Mouse (Mus musculus) adrenal gland, postnatal 10 days (tissue): Measurements from ENCODE around the gene Wdfy4. TPM values are rescaled to one million over a fixed set of nuclear protein-coding genes. Genes with fewer than 3 reads are reported as not detected.

Experiments
- DNase-seq: peaks from one replicate; pipeline ENCODE4 v3.0.0; 2021; ENCODE audit warnings: mixed read lengths
- long read RNA-seq, 2 experiments: library from polyadenylated mRNA; stranded (forward); transcript quantifications; one replicate each; pipeline ENCODE4 v2.0.0; 2021
- total RNA-seq, 2 experiments: library from RNA; stranded (reverse); gene quantifications; 2 replicates each; pipeline ENCODE4 v1.2.3; 2021

Gene Wdfy4
- 1 to 10 TPM; 5.4 to 6.5 TPM for total RNA-seq
- long read RNA-seq, experiment 1, partial matches to known transcripts: 2 of 3 reads
- long read RNA-seq, experiment 1, other reads (novel, unspliced or antisense): 1 of 3 reads
- long read RNA-seq, experiment 2: 0 reads

DNA sequence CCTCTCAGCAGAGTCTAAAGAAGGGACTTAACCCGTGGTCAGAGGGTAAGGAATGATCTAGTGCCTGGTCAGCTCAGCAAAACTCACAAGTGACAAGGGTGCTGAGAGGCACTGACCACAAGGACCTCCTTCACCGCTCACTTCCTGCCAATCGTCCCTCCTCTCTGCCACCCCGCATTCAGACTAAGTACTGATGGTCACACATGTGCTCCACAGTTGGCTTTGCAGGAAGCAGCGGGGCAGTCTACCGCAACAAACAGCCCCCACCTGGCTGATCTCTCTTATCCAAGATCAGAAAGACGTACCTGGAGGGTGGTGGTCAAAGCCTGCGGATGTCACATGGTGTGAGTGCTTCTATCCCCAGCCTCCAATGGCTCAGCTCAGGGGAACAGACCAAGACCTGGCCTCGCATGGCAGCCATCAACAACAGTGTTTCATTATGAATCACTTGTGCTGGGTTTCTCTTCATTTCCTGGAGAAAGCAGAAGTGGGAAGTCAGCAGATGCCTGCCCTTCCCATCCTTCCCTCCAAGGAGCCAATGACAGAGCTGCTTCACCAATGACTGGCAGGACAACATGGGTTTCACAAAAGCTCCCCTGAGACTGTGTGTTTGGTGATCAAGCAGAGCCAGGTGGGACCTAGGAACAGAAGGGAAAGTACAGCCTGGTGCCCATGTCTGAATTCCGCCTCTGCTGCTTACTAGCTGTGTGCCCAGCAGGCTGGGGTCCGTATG lies at the start of gene Wdfy4:
Gene Wdfy4 (minus strand): TSS at position 441 of the 733 bp plus-strand sequence.
- no peak for DNase-seq

DNA sequence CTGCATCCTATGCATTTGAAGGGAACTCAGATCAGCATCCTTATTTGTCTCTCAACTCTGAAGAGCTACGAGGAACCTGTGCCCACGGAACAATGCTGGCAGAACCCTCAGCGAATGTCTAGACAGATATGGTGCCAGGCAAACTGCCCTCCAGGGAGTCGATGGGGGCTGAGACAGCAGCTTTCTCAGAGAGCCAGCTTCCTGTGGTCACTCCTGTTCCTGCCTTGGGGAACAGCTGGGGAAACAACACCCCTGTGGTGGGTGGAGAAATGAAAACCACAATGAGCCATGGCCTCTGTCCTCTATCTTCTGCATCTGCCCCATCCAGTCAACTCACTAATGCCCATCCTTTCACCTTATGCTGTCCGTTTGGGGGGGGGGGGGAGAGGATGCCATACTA lies 46.7 kb upstream of the Wdfy4 start:
- DNase-seq: no peak

DNA sequence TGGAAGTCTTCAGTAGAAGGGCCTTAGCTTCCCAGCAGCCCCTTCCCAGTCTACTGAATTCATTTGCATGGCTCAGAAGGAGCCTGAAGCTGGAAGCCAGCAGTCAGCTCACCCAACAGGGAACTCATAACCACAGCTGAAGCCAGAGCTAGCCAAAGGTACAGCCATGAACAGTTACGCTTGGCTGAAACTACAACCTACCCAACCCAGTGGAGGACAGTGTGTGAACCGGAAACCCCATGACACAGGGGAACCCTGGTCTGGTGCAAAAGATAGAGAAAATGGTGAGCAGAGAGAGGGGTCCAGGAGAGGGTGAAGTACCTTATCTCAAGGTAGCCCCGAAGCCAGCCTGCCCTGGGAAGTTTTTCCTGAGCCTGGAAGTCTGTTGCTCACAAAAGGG lies 46.0 kb upstream of the Wdfy4 start:
- no peak for DNase-seq

DNA sequence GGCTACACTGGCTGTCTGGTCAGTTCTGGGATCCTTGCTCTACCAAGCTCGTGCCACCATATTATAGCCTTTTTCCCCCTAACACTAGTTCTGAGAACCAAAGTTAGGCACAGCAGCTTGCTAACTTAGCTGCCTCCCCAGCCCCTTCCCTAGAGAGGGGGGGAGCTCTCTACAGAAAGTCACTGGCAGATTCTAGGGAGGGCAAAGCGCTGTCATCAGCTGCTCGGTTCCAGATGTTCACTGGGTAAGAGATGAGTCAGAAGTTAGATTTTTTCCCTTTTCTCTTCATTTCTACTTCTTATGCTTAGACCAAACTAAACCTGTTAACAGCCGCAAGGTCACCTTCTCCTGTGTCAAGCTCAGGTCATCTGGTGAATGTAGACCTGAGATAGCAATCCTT lies 45.4 kb upstream of the Wdfy4 start:
- no peak for DNase-seq

DNA sequence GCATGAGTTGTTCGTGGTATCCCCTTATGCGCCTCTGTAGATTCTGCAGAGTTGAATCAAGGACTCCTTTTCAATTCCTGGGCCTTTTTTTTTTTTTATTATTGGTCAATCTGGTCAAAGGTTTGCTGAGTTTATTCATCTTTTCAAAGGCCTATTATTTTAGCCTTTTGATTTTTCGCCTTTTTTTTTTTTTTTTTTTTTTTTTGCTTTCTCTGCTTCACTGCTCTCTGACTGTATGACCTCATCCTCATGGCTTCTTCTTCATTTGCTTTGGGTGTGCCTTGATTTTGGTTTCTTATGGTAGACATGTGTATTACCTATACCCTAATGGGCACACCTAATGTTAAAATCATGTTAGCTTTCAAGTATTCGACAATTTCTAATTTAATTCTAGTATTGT lies 39.9 kb upstream of the Wdfy4 start:
- no peak for DNase-seq

DNA sequence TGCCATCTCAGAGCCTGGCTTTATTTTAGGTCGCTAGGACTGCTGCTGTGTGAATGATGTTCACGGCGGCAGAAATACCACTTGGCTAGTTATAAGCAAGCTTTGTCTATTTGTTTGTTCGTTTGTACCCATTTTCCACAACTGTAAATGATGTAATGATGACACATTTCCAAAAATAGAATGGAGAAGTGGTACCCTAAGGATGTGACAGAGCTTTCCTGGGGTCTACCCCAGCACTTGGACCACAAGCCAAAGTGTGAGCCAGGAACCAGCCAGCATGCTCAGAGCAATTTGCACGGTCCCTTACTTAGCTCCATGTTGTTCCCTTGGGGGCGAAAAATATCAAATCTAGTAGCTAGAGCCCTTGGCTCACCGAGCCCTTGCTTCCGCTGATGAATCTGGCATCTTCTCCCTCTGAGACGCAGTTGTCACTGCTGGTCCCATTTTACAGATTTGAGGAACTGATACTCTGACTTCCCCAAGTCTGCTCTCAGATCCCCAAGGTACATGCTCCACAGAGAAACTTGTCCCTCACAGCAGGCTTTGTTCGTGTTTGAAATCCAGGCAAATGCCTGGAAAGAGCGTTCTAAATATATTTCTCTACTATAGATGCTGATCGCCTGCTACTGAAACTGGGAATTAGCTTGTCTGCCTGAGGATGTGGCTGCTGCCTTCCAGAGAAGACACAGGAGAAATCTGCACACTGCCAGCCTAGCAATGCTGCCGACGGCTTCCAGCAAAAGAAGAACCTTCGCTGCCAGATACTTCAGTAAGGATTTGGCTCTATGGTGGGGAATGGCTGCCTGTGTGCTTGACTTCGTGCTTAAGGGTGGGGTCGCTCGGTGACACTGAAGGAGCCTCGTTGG lies 31.3 kb upstream of the Wdfy4 start:
- no peak for DNase-seq

DNA sequence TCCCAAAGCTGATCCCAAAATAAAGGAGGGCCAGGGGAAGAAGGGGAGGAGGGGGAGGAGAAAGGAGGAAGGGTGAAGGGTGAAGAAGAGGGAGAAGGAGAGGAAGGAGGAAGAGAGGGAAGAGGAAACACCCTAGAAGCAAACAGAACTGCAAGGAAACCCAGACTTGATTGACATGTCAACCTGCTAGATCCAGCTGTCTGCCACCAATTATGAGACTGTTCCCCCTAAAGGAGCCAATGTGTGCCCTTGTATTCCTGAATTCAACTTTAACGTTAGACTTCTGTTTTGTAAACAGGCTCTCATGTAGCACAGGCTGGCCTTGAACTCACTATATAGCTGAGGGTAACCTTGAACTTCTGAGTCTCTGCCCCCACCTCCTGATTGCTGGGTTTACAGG lies 29.9 kb upstream of the Wdfy4 start:
- DNase-seq: no peak

DNA sequence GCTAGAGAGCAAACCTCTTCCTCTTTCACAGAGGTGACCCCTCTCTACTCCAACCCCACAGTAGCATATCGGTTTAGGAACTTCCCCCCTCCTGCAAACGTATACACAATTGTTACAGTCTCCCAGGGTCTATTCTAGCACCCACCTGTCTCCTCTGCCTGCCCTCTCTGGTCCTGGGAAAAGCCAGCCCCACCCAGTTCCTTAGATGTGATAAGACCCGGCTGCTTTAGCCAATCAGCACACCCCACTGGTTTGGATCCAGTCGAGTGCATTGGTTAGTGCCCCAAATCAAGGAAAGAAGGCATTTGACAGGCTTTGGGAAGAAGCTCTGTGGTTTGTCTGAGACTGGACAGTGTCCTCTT lies 29.4 kb upstream of the Wdfy4 start:
- no peak for DNase-seq

DNA sequence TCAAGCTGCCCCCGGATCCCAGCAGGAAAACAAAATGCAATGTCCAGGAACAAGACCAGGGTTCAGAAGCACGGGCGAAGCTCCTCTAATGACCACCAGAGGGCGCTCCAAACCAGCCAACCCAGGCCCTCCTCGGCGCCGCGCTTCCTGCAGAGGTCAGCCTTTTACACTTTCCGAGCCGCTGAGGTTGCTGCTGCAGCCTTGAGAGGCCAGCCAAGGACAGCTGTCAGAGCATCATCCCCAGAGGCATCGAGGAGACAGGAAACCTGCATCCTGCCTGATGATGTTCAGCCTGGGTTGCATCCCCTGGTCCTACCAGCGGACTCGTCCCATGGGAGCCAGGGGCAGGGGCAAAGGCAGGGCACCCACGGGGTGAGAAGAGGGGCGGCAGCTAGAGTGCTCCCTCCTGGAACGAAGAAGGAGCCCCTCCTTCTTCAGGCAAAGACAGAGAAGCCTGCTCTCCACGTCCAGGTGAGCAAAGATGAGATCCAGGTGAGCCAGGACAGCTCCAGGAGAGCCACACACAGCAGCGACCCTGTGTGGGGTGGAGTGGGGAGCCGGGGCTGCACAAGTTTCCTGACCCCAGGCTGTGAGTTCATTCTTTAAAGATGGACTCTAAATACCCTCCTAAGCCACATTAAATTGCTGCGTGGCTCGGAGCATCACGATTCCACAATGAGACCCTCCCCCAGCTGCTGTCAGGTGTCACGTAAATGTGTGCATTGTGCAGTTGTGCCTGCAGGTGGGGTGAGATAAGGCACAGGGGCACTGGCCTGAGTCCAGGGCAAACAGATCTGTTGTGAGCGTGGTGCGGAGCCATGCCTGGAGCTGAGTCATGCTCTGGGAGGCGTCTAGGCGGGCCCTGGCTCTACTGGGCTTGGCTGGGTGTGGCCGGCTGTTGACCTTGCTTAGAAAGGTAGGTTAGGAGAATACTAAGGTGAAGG lies 28.8 kb upstream of the Wdfy4 start, which contains the start of gene Arhgap22:
Gene Arhgap22 (plus strand): TSS at position 204 of the 944 bp plus-strand sequence.
- peak; percentile 92 for DNase-seq

DNA sequence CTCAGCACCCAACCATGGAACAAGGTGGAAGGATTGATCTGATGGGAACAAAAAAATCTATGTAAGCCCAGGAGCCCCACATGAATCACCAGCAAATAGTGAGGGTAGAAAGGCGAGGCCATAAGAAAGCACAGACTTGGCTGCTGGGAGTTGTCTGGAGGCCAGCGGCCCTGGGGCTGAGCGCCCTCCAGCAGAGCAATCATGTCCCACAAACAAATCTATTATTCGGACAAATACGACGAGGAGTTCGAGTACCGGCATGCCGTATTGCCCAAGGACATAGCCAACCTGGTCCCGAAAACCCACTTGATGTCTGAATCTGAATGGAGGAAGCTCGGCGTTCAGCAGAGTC lies 27.6 kb upstream of the Wdfy4 start:
- no peak for DNase-seq

DNA sequence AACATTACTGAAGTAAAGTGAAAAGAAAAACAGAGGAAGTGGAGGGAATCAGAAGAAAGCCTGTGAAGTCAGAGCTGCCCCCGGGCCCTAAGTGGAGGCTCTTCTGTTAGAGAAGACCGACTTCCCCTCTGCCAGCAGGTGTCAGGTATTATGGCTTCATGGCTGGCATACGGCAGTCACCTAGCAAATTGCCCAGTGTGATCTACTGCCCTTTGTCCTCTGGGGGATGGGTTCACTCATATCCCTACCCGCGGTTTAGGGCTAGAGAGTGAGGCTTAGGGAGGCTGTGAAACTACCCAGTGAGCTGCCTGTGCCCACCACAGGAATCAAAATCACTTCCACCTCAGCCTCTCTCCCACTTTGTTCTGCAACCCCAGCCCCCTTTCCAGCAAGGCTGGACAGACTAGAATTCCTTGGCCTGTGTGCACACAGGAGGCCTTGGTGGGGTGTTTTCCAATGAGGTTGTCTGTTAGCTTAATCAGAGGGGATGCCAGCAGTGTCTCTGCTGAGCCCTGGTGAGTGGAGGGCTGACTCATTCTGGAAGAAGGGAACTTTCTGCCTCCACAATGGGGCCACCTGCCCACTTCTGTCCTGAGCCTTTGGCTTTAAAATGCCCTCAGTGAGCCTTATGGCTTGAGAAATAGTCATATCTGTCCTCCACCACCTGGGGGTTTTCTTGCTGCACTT lies 27.1 kb upstream of the Wdfy4 start:
- no peak for DNase-seq

DNA sequence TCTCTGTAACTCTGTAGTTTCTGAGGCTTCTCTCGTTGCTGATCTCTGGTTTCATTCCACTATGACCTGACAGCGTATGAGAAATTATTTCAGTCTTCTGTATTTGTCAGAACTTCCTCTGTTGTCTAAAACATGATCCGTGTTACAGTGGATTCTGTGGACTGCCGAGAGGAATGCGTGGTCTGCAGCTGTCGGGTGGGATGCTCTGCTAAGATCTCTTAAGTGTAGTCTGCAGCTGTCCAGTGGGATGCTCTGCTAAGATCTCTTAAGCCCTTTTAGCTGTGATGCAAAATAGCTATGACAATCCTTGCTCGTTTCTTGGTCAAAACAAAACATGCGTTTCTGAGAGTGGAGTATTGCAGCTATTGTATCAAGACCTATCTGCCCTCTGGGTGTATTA lies 25.5 kb upstream of the Wdfy4 start:
- no peak for DNase-seq

DNA sequence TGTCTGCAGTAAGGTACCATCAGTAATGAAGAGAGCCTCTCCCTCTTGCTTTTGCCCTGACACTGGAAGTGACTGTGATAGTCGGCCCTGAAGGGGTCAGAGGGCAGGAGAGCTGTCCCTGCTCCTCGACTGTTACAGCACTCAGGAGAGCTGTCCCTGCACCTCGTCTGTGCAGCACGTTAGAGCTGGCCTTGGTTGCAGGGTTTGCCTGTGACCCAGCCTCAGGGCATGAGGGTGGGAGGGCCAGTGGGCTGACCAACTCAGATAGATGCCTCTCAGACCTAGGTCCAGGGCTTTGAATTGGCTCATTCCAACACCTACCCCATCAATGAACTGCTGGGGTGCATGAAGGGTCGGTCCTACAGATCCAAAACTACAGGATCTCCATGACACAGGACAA lies 23.0 kb upstream of the Wdfy4 start:
- no peak for DNase-seq

DNA sequence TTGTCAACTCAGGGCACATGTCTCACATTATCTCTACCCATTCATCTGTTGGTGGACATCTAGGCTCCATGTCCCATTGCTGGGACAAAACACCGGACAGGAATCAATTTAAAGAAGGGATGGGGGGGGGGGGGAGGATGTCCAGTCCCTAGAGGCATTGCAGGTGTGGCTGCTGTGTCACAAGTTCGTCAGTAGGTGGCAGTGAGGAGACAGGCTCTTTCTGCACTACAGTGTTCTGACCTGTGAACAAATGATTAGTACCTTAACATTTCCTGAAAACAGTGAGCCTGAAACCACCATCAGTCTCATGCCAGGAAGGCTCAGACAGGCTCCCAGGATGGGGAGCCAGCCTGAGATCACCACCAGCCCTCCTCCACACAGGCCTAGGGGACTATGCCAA lies 21.7 kb upstream of the Wdfy4 start:
- DNase-seq: peak; percentile 22

DNA sequence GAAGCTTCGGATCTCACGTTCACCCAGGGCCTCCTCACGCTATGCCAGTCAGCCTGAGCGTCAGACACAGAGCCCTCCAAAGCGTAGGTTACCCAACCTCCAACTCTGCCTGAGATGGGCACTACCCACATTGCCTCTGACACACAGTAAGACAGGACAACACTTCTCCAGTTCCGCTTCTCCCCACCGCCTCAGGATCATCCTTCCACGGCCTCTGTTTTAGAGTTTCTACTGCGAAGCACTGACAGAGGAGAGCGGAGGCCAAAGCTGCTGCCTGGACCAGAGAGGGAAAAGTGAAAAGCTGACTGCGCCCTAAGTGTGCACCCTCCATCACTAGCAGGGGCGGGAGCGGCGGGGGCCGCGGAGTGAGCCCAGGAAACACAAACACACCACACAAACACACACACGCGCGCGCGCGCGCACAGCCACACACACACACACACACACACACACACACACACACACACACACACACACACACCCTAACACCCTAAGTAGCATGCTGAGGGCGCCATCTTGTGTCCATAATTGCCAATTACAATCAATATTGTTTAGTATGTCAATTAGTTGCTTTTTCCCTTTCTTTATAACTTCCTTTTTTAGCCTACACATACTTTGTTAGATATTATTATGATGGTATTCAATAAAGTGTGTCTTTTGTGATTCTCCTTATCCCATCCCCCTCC lies 20.1 kb upstream of the Wdfy4 start:
- DNase-seq: no peak

DNA sequence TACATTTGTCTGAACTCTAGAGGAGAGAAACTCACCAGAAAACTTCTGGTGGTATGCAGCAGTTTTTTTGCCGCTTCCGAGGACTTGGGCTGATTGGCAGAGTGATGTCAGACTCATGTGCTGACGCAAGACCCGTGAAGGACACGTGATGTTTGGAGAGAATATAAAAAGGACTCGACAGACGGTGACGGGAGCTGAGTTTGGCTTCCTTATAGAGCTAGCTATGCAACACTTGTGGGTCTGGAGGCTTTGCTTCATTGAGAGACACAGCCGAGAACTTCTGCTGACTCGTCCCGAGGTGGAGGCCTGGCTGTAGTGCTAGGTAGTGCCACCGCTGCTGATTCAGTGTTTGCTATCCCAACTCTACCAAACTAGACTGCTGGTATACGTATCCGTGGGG lies 18.5 kb upstream of the Wdfy4 start:
- no peak for DNase-seq

DNA sequence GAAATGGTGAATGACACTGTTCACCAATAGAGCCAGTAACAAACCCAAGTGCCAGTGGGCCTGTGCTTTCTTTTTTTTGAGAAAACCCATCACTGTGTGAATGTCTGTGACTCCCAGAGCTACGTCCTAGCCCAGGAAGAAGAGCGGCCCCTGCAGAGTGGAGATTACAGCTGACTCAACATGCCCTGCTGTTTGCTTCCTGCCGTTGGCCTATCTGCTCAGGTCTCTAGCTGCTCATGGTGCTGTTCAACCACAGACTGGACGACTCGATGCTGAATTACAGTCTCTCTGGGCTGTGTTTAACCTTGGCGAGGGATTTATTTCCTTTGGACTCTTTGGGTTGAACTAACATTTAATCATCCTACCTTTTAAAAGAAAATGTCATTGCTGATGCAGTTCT lies 17.6 kb upstream of the Wdfy4 start:
- DNase-seq: no peak

DNA sequence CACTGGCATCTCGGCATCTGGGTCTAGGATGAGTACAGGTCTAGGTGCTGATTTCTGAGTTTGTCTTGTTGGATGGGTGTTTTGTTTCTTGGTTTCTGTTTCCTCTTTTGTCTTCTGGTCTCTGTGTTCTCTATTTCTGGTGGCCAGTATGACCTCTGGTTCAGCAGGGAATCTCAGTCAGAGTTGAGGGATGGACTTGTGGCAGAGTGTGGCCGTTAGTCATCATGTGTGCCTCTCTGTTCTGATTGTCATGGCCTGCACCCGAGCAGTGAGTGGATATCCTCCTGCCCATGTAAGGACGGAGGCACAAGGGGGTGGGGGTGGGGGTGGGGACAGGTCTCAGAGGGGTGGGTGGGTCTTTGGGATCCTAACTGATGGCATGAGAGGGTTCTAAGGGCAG lies 16.9 kb upstream of the Wdfy4 start:
- no peak for DNase-seq

DNA sequence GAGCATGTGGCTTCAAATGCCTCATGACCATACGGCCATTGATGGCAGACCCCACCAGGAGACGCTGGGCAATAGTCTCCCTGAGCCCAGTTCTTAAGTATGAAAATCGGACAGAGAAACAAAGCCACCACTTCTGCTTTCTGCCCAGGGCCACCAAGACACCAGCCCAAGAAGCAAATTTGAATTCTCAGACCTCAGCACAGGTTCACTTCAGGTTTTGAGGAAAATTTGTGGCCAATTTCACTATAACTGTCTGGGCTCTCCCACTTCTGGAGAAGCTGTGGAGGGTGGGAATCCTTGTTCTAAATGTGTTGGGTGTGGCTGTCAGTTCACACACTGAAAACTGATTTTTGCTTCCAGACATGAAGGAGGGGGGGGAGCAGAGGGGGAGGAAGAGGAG lies 8.9 kb upstream of the Wdfy4 start:
- DNase-seq: no peak

DNA sequence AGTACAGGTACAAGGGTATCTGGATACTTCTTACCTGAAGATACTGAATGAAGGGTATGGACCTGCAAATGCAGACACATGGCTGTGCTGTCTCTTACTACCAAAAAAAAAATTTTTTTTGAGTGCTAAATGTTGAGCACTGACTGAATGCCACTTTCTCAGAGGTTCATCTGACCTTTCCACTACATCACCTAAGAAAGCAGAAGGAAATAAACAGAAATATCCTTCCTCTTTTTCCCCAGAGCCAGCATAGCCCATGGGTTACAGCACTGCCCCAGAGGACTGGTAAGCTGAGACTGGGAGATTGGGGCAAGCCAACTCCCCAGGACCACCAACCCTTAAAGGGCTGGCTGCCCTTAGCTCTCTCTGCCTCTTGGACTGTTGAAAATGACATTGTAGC lies 8.5 kb upstream of the Wdfy4 start:
- DNase-seq: no peak

DNA sequence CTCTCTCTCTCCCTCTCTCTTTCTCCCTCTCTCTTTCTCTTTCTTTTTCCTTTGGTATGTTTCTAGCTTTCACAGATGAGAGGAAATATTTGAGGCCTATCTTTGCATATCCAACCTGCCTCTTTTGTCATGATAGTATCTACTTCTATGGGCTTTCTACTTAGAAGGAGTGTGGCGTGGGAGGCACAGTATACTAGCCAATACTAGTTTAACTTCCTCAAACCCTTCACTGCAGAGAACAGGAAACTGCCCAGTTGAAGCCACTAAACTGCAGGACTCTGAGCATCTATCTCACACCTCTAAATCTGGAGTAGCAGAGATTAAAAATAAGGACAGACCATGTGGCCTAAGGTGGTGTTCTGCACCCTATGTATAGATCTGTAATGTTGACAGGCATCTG lies 5.3 kb upstream of the Wdfy4 start:
- no peak for DNase-seq
